Mouse (Mus musculus) midbrain, embryonic 12.5 days (tissue): ENCODE measurements around the gene Gnas. TPM values are rescaled to one million over a fixed set of nuclear protein-coding genes. Genes with fewer than 3 reads are reported as not detected.

Source experiments
- ATAC-seq: fragments of 200-750 bp; cut with Nextera tagmentation; 2 replicates; pipeline ENCODE4 v1.8.0; 2017; ENCODE audit warnings: low read depth, moderate TSS enrichment, moderate library complexity; ENCODE audit not compliant: low FRiP score
- H3K27ac ChIP-seq: fragments of 300-500 bp; sonication (generic); replicated peaks from 2 replicates; pipeline ENCODE4 v1.5.1; 2016; ENCODE audit warnings: mild to moderate bottlenecking
- H3K27me3 ChIP-seq: fragments of 300-500 bp; sonication (generic); 2 replicates; pipeline ENCODE4 v1.6.1; 2016; ENCODE audit warnings: mild to moderate bottlenecking
- H3K36me3 ChIP-seq: fragments of 300-500 bp; sonication (generic); 2 replicates; pipeline ENCODE4 v1.6.1; 2016
- H3K4me1 ChIP-seq: fragments of 300-500 bp; sonication (generic); 2 replicates; pipeline ENCODE4 v1.6.1; 2016
- H3K4me2 ChIP-seq: fragments of 300-500 bp; sonication (generic); replicated peaks from 2 replicates; pipeline ENCODE4 v1.6.1; 2016; ENCODE audit warnings: mild to moderate bottlenecking, moderate library complexity
- H3K4me3 ChIP-seq: fragments of 300-500 bp; sonication (generic); 2 replicates; pipeline ENCODE4 v1.5.1; 2016; ENCODE audit warnings: mild to moderate bottlenecking
- H3K9ac ChIP-seq: fragments of 300-500 bp; sonication (generic); replicated peaks from 2 replicates; pipeline ENCODE4 v1.6.1; 2016; ENCODE audit warnings: mild to moderate bottlenecking, moderate library complexity
- H3K9me3 ChIP-seq: fragments of 300-500 bp; sonication (generic); 2 replicates; pipeline ENCODE4 v1.6.1; 2016; ENCODE audit warnings: mild to moderate bottlenecking
- WGBS: fragments of 180-500 bp; shearing (Covaris S2); methylation state at CpG from one replicate; pipeline ENCODE4 v1.1.7; 2016; 5-methylcytosine and 5-hydroxymethylcytosine counted together
- polyA plus RNA-seq: library from polyadenylated mRNA; unstranded; fragments of >200 nt; fragmentation: Nextera tagmentation; extraction: Ambion mirVana; gene quantifications from 2 replicates; pipeline ENCODE4 v1.2.1, GENCODE M21; 2016

Gene Gnas
- polyA plus RNA-seq, 1 experiment from 2014 or later: 1,415 TPM

DNA sequence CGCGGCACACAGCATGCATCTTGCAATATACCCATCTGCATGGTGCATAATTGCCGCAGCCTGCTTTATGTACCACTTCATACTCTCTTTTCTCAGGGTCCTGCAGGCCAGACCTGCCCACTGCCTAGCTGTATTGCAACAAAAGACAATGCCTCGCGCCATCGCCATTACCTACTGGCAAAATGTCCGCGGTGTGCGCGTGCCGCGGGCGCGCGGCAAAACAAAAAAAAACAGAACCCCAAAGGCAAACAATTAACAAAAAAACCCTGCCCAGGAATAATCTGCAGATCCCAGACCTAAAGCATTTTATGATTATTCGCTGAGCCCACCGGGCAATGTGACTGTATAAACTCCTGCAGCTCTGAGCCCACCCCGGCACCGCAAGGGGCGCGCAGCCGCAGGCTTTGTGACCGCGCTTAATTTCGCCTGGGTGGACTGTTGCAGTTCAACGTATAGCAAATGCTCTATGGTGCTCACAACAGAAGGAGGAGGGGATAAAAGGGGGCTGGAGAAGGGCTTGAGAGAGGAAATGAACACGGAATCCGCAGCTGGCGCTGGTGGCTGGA is 11.9 kb downstream of the Gnas start:
- Histone ChIP-seq H3K4me2 (peak overlapping the region; percentile 59), H3K4me1 (peaks cover 43% of the 10 kb centered on the region), H3K27ac (peak overlapping the region; percentile 46; the same call in 1 of the 2 replicates), H3K27me3 (peaks cover 42% of the 10 kb centered on the region), H3K36me3 (no peaks in the 10 kb centered on the region), H3K9me3 (peaks cover 47% of the 10 kb centered on the region), H3K4me3 (peak overlapping the region; percentile 54), H3K9ac (0 out of 2 replicates have a peak overlapping the region, but pooled peaks have one; percentile 17)
- WGBS: 45% methylated on average over 29 of the region's 29 CpGs
- ATAC-seq: peak; percentile 14

DNA sequence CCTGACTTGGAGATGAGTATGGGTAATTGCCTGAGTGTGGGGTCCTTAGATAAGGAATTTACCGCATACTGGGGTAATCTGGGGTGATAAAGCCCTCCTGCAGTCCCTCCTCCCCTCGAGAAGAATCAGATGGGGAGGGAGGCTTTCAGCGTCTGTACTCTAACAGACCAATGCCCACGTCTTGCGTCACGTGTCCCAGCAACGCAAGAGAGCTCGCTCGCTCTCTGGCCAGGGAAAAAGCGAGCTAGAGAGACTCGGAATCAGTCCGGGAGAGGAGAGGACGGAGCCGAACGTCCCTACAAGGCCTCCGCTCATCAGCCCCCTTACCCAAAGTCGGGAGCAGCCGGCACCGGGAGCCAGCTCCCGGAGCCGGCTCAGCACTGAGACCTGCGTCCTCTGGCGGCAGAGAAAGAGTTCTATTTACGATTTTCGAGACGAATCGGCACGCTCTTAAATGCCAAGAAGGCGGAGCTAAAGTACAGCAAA is 13.0 kb downstream of the Gnas start:
- peaks cover 43% of the 10 kb centered on the region for H3K27me3 ChIP-seq
- 56% methylated on average over 29 of the region's 29 CpGs for WGBS
- ATAC-seq: no peak
- 0 out of 2 replicates have a peak overlapping the region, but pooled peaks have one; percentile 4 for H3K4me3 ChIP-seq
- no peak overlapping the region for H3K27ac ChIP-seq
- no peak overlapping the region for H3K9ac ChIP-seq
- peaks cover 48% of the 10 kb centered on the region for H3K9me3 ChIP-seq
- peaks cover 31% of the 10 kb centered on the region for H3K4me1 ChIP-seq
- H3K4me2 ChIP-seq: peak overlapping the region; percentile 32
- H3K36me3 ChIP-seq: no peaks in the 10 kb centered on the region

DNA sequence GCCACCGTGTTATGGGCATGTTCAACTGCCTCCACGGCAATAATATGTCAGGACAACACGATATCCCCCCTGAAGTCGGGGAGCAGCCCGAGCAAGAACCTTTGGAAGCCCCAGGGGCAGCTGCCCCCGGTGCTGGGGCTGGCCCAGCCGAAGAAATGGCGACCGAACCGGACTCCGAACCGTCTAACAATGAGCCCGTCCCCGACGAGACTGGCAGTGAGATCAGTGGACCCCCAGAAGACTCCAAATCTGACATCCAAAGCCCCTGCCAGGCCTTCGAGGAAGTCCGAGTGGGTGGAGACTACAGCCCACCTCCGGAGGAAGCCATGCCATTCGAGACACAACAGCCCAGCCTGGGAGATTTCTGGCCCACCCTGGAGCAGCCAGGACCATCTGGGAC is 13.7 kb downstream of the Gnas start:
- H3K9ac ChIP-seq: no peak overlapping the region
- peaks cover 25% of the 10 kb centered on the region for H3K4me1 ChIP-seq
- no peak overlapping the region for H3K4me2 ChIP-seq
- peaks cover 48% of the 10 kb centered on the region for H3K9me3 ChIP-seq
- peaks cover 43% of the 10 kb centered on the region for H3K27me3 ChIP-seq
- H3K36me3 ChIP-seq: no peaks in the 10 kb centered on the region
- 70% methylated on average over 19 of the region's 19 CpGs for WGBS
- no peak overlapping the region for H3K27ac ChIP-seq
- no peak for ATAC-seq
- H3K4me3 ChIP-seq: peak overlapping the region; percentile 34; the same call in 1 of the 2 replicates

DNA sequence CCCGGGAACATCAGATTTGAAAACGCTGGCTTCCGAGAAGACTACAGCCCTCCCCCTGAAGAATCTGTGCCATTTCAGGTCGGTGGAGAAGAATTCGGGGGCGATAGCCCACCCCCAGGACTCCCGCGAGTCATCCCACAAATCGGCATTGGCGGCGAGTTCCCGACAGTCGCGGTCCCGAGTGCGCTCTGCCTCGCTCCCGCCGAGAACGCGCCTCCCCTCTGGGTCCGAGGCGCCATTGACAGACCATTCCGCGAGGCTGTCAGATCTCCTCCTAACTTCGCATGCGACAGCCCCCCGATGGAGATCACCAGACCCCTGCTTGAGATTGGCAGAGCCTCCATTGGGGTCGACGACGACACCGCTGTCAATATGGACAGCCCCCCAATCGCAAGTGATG is 14.4 kb downstream of the Gnas start:
- no peak overlapping the region for H3K9ac ChIP-seq
- peak overlapping the region; percentile 53 for H3K4me2 ChIP-seq
- H3K36me3 ChIP-seq: no peaks in the 10 kb centered on the region
- peak overlapping the region; percentile 34 for H3K4me3 ChIP-seq
- no peak overlapping the region for H3K27ac ChIP-seq
- H3K9me3 ChIP-seq: peaks cover 48% of the 10 kb centered on the region
- H3K27me3 ChIP-seq: peaks cover 43% of the 10 kb centered on the region
- no peak for ATAC-seq
- H3K4me1 ChIP-seq: peaks cover 20% of the 10 kb centered on the region
- 44% methylated on average over 33 of the region's 33 CpGs for WGBS

DNA sequence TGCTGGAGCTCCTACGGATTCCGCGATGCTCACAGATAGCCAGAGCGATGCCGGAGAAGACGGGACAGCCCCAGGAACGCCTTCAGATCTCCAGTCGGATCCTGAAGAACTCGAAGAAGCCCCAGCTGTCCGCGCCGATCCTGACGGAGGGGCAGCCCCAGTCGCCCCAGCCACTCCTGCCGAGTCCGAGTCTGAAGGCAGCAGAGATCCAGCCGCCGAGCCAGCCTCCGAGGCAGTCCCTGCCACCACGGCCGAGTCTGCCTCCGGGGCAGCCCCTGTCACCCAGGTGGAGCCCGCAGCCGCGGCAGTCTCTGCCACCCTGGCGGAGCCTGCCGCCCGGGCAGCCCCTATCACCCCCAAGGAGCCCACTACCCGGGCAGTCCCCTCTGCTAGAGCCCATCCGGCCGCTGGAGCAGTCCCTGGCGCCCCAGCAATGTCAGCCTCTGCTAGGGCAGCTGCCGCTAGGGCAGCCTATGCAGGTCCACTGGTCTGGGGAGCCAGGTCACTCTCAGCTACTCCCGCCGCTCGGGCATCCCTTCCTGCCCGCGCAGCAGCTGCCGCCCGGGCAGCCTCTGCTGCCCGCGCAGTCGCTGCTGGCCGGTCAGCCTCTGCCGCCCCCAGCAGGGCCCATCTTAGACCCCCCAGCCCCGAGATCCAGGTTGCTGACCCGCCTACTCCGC is 15.1 kb downstream of the Gnas start:
- 58% methylated on average over 47 of the region's 48 CpGs for WGBS
- Histone ChIP-seq H3K4me1 (peaks cover 18% of the 10 kb centered on the region; the same call in 1 of the 2 replicates), H3K4me3 (peak overlapping the region; percentile 34), H3K36me3 (no peaks in the 10 kb centered on the region), H3K27ac (no peak overlapping the region), H3K27me3 (peaks cover 43% of the 10 kb centered on the region), H3K9me3 (peaks cover 48% of the 10 kb centered on the region), H3K9ac (no peak overlapping the region), H3K4me2 (peak overlapping the region; percentile 53)
- ATAC-seq: no peak

DNA sequence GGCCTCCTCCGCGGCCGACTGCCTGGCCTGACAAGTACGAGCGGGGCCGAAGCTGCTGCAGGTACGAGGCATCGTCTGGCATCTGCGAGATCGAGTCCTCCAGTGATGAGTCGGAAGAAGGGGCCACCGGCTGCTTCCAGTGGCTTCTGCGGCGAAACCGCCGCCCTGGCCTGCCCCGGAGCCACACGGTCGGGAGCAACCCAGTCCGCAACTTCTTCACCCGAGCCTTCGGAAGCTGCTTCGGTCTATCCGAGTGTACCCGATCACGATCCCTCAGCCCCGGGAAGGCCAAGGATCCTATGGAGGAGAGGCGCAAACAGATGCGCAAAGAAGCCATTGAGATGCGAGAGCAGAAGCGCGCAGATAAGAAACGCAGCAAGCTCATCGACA is 15.6 kb downstream of the Gnas start:
- Histone ChIP-seq H3K4me2 (peak overlapping the region; percentile 53), H3K4me1 (peaks cover 18% of the 10 kb centered on the region; the same call in 1 of the 2 replicates), H3K27ac (no peak overlapping the region), H3K27me3 (peaks cover 43% of the 10 kb centered on the region), H3K9ac (no peak overlapping the region), H3K9me3 (peaks cover 48% of the 10 kb centered on the region), H3K36me3 (no peaks in the 10 kb centered on the region), H3K4me3 (peak overlapping the region; percentile 34)
- 67% methylated on average over 34 of the region's 34 CpGs for WGBS
- no peak for ATAC-seq

DNA sequence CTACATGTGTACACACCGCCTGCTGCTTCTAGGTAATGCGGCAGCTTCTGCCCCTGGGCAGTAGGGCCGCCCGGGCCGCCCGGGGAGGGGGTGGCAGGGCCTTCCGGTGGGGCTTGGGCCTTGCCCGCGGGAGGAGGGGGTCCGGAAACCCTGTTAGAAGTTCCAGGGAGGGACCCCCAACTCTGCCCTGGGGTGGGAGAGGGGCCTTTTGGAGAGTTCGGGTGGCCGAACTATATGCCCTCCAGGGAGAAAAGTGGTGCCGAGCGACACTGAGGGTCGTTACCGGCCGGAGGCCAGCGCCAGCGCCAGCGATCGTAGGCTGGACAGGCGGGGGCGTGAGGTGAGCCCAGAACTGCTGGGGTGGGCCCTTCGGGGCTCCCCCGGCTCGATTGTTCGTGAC is 16.1 kb downstream of the Gnas start:
- H3K9me3 ChIP-seq: peaks cover 44% of the 10 kb centered on the region
- no peak for ATAC-seq
- peaks cover 18% of the 10 kb centered on the region; the same call in 1 of the 2 replicates for H3K4me1 ChIP-seq
- no peaks in the 10 kb centered on the region for H3K36me3 ChIP-seq
- H3K27ac ChIP-seq: no peak overlapping the region
- H3K4me2 ChIP-seq: peak overlapping the region; percentile 53
- 52% methylated on average over 27 of the region's 27 CpGs for WGBS
- H3K9ac ChIP-seq: no peak overlapping the region
- peak overlapping the region; percentile 34 for H3K4me3 ChIP-seq
- H3K27me3 ChIP-seq: peaks cover 43% of the 10 kb centered on the region

DNA sequence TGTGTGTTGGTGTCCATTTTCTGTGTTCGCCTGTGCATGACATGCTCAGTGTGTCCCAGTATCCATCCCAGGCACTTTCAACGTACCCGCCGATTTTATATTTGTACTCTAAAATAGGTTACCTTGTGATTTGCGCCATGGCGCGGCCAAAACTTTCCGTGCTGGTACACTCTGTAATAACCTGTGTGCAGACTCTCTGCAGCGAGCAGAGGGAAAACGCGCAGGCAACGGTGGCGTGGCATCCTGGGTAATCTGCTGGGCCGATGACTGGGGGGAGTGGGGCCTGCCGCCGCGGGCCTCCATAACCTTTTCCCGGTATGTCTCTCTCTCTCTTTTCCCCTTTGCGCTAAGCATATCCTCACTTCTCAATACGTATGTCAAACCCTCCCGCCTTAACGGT is 16.5 kb downstream of the Gnas start:
- H3K27me3 ChIP-seq: peaks cover 43% of the 10 kb centered on the region
- WGBS: 58% methylated on average over 22 of the region's 22 CpGs
- H3K36me3 ChIP-seq: no peaks in the 10 kb centered on the region
- peak overlapping the region; percentile 53 for H3K4me2 ChIP-seq
- peak overlapping the region; percentile 34 for H3K4me3 ChIP-seq
- H3K9ac ChIP-seq: no peak overlapping the region
- peaks cover 18% of the 10 kb centered on the region; the same call in 1 of the 2 replicates for H3K4me1 ChIP-seq
- H3K9me3 ChIP-seq: peaks cover 39% of the 10 kb centered on the region
- H3K27ac ChIP-seq: no peak overlapping the region
- no peak for ATAC-seq

DNA sequence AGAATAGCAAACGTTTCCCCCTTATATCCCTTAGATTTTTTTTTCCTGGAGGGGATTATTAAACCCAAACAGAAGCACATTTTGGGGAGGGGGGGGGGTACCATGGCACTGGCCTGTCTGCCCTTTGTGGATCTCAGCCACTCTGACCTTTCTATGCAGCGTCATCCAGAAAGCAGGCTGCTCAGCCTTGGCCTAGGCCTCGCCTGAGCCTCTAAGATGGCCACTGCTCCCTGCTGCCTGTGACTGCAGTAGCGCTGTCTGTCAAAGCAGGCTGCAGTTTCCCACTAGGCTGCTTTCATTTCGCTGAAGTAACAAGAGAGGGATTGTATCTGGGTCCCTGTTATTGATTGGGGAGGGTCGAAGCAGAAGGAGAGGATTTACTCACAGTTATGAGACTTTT is 18.4 kb downstream of the Gnas start:
- ATAC-seq: no peak
- no peak overlapping the region; the same call in 1 of the 2 replicates for H3K9ac ChIP-seq
- no peak overlapping the region for H3K4me3 ChIP-seq
- 21% methylated on average over 6 of the region's 6 CpGs for WGBS
- H3K9me3 ChIP-seq: peaks cover 33% of the 10 kb centered on the region
- H3K27ac ChIP-seq: no peak overlapping the region
- peaks cover 12% of the 10 kb centered on the region; the same call in 1 of the 2 replicates for H3K4me1 ChIP-seq
- H3K27me3 ChIP-seq: peaks cover 36% of the 10 kb centered on the region
- H3K4me2 ChIP-seq: no peak overlapping the region
- no peaks in the 10 kb centered on the region for H3K36me3 ChIP-seq

DNA sequence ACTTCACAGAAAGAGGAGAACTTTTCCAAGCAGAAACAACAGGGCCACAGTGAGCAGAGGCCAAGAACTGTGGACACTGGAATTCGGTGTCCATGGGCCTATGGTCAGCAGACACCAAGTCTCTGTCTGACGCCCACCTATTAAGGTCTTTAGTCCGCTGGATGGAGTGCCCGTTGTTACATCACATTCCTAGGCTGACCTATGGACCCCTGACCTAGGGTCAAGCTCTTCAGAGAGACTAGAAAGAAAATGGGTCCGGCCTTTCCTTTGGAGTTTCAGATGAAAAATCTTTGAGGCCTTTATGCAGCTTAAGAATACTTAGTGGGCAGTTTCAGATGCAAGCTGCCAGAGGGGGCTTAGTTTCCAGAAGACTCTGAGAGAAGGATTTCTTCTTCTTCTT is 21.5 kb downstream of the Gnas start:
- H3K36me3 ChIP-seq: no peaks in the 10 kb centered on the region
- 3% methylated on average over 5 of the region's 5 CpGs for WGBS
- H3K9ac ChIP-seq: no peak overlapping the region
- peaks cover 5% of the 10 kb centered on the region for H3K27me3 ChIP-seq
- peaks cover 4% of the 10 kb centered on the region; the same call in 1 of the 2 replicates for H3K9me3 ChIP-seq
- no peaks in the 10 kb centered on the region for H3K4me1 ChIP-seq
- no peak overlapping the region for H3K27ac ChIP-seq
- H3K4me3 ChIP-seq: no peak overlapping the region
- H3K4me2 ChIP-seq: no peak overlapping the region
- no peak for ATAC-seq

DNA sequence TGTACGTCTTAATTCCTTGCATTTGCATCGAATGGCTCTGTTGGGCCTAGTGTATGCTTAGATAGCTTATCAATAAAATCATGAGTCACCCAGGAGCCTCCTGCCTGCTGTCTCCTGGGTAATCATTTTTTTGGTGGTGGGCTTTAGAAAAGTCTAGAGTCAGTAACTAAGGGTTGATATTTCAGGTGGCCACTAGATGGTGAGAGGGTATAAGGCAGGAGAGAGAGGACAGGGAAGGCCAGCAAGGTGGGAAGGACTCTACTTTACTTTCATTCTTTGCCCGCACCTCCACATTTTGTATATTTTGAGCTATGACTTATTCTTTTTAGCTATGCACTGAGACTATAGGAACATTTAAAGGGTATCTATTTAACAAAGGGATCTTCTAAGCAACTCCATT is 23.8 kb downstream of the Gnas start:
- Histone ChIP-seq H3K4me3 (no peak overlapping the region), H3K9ac (no peak overlapping the region), H3K4me1 (0 out of 2 replicates have a peak, but pooled peaks cover 4% of the 10 kb centered on the region), H3K4me2 (no peak overlapping the region), H3K9me3 (no peaks in the 10 kb centered on the region), H3K27me3 (no peaks in the 10 kb centered on the region), H3K27ac (no peak overlapping the region), H3K36me3 (no peaks in the 10 kb centered on the region)
- ATAC-seq: no peak
- WGBS: 84% methylated on average over 3 of the region's 3 CpGs

DNA sequence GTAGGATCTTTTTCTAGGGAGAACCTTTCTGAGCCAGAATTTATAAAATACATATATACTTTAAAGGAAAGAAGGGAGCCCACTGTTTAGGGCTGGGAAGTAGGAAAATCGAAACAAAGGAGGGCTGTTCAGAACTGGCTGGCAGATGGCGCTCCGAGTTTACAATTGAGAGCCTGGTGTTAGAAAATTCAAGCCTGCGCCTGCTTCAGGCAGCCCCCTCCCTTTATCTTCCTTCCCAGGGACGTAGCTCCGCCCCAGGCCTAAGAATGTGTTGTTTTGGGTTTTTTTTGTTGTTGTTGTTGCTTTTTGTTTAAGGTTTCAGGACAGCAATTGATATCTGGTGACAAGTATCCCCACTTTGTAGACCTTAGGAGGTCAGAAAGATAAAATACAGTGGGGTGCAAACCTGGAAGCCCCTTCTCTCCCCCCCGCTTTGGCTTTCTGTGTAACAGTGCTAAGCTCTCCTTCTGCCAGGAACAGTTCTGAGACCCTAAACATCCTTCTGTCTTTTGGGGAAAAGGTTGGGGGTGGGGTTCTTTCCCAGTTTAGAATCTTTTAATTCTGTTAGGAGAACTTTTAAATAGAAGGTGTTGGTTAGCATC is 26.9 kb downstream of the Gnas start:
- H3K4me2 ChIP-seq: no peak overlapping the region
- no peak overlapping the region for H3K27ac ChIP-seq

More for the DNA sequence above, 26.9 kb downstream of the Gnas start:
- H3K4me3 ChIP-seq: no peak overlapping the region
- no peaks in the 10 kb centered on the region for H3K36me3 ChIP-seq
- no peaks in the 10 kb centered on the region for H3K9me3 ChIP-seq
- peak; percentile 82 for ATAC-seq
- no peaks in the 10 kb centered on the region; the same call in 1 of the 2 replicates for H3K27me3 ChIP-seq
- 12% methylated on average over 7 of the region's 7 CpGs for WGBS
- H3K4me1 ChIP-seq: 0 out of 2 replicates have a peak, but pooled peaks cover 4% of the 10 kb centered on the region
- no peak overlapping the region; the same call in 1 of the 2 replicates for H3K9ac ChIP-seq
